ENCODE assay signal across 24 mouse cellular contexts in the genomic region with DNA sequence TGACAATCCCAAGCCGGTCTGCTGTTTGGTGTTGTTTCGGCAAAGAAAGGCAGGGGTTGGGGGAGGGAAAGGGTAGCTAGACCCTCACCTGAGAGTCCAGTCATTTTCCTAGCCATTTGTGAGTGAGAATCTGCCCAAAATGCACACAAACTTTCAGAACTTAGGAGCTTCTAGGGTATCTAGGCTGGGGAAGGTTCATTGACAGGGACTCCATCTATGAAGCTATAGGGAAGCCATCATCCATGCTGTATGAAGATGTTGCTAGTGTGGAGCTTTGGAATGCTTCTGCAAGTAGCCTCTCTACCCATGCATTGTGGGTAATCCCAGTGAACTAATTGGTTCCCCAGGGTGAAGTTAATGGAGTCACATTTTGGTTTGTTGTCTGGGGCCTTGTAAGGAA.
"Had no signal": no experiment of that assay in that cellular context is flagged by ENCODE, and none has a peak within 500 bp of the region (broad histone marks: within the 10 kb centered on the region; RNA-seq: fewer than 3 reads in every experiment).

No protein-coding gene starts in this region.

- H3K4me1 ChIP-seq: kidney, embryonic 15.5 days; liver, embryonic 12.5 days had no signal

- H3K4me3 ChIP-seq: heart, embryonic 12.5 days; hindbrain, embryonic 13.5 days; hindbrain, embryonic 15.5 days; intestine, embryonic 15.5 days; kidney, embryonic 15.5 days; limb, embryonic 13.5 days; limb, embryonic 15.5 days; liver, embryonic 12.5 days had no signal

- DNase-seq: forebrain, postnatal 0 days; gastrocnemius, postnatal 14 days; gastrocnemius, postnatal 36 days; heart, adult 18-20 months; heart, postnatal 14 days; heart, postnatal 36 days; kidney, adult 11 months; kidney, adult 2 months; kidney, adult 9 months; kidney, postnatal 14 days; kidney, postnatal 36 days; layer of hippocampus, adult 9-11 months; layer of hippocampus, postnatal 36 days; left cerebral cortex, postnatal 4 days had no signal

- H3K27me3 ChIP-seq: hindbrain, embryonic 15.5 days; intestine, embryonic 15.5 days; kidney, embryonic 15.5 days; limb, embryonic 13.5 days; limb, embryonic 15.5 days; liver, embryonic 12.5 days had no signal

- H3K4me2 ChIP-seq: heart, embryonic 12.5 days; hindbrain, embryonic 13.5 days; hindbrain, embryonic 15.5 days; intestine, embryonic 15.5 days; kidney, embryonic 15.5 days; limb, embryonic 13.5 days; limb, embryonic 15.5 days; liver, embryonic 12.5 days had no signal

- H3K27ac ChIP-seq: hindbrain, embryonic 13.5 days; hindbrain, embryonic 15.5 days; hindbrain, postnatal 0 days; intestine, embryonic 15.5 days; kidney, embryonic 15.5 days; kidney, postnatal 0 days; limb, embryonic 13.5 days; limb, embryonic 15.5 days; liver, embryonic 12.5 days had no signal

- H3K9me3 ChIP-seq: heart, embryonic 12.5 days; hindbrain, embryonic 13.5 days; hindbrain, embryonic 15.5 days; intestine, embryonic 15.5 days; kidney, embryonic 15.5 days; limb, embryonic 13.5 days; limb, embryonic 15.5 days; liver, embryonic 12.5 days had no signal

- ATAC-seq: forebrain, postnatal 0 days; hindbrain, postnatal 0 days; intestine, embryonic 15.5 days; liver, embryonic 12.5 days had no signal

- H3K9ac ChIP-seq: forebrain, postnatal 0 days; heart, embryonic 12.5 days; hindbrain, embryonic 13.5 days; hindbrain, embryonic 15.5 days; intestine, embryonic 15.5 days; kidney, embryonic 15.5 days; limb, embryonic 13.5 days; limb, embryonic 15.5 days; liver, embryonic 12.5 days had no signal

- H3K36me3 ChIP-seq: heart, embryonic 12.5 days; hindbrain, embryonic 13.5 days; hindbrain, embryonic 15.5 days; intestine, embryonic 15.5 days; kidney, embryonic 15.5 days; limb, embryonic 13.5 days; limb, embryonic 15.5 days; liver, embryonic 12.5 days had no signal
